Mouse (Mus musculus): ENCODE data around the gene Etv6.

Etv6 gene

GRCm38 (mm10) chr6:134045092-134045868 lies 9.8 kb downstream of the Etv6 start:
- DNase-seq, result no peak

GRCm38 (mm10) chr6:134046136-134046535 lies 10.6 kb downstream of the Etv6 start:
- DNase-seq, result no peak

- DNase-seq, result no peak
These were observed 11.7 kb downstream of the Etv6 start for GRCm38 (mm10) chr6:134047249-134047648.

GRCm38 (mm10) chr6:134047974-134048373 lies 12.5 kb downstream of the Etv6 start:
- no peak for DNase-seq

- no peak for DNase-seq
These were observed 13.5 kb downstream of the Etv6 start for GRCm38 (mm10) chr6:134048965-134049364.

GRCm38 (mm10) chr6:134050466-134050865 lies 15.0 kb downstream of the Etv6 start:
- DNase-seq, result no peak

GRCm38 (mm10) chr6:134051950-134052349 lies 16.4 kb downstream of the Etv6 start:
- no peak for DNase-seq

GRCm38 (mm10) chr6:134053146-134053545 lies 17.6 kb downstream of the Etv6 start:
- no peak for DNase-seq

- DNase-seq, result no peak
These were observed 18.1 kb downstream of the Etv6 start for GRCm38 (mm10) chr6:134053566-134053965.

GRCm38 (mm10) chr6:134055588-134055987 lies 20.1 kb downstream of the Etv6 start:
- DNase-seq, result no peak

- DNase-seq, result no peak
These were observed 23.0 kb downstream of the Etv6 start for GRCm38 (mm10) chr6:134058451-134058850.

- no peak for DNase-seq
These were observed 23.5 kb downstream of the Etv6 start for GRCm38 (mm10) chr6:134058886-134059551.

- DNase-seq, result no peak
These were observed 24.0 kb downstream of the Etv6 start for GRCm38 (mm10) chr6:134059552-134059891.

- DNase-seq, result no peak
These were observed 24.5 kb downstream of the Etv6 start for GRCm38 (mm10) chr6:134060036-134060435.

GRCm38 (mm10) chr6:134060811-134061210 lies 25.3 kb downstream of the Etv6 start:
- DNase-seq, result no peak

GRCm38 (mm10) chr6:134065018-134065725 lies 29.7 kb downstream of the Etv6 start:
- DNase-seq, result peak; percentile 56 to 58

- no peak for DNase-seq
These were observed 30.6 kb downstream of the Etv6 start for GRCm38 (mm10) chr6:134066112-134066511.

- DNase-seq, result no peak
These were observed 31.5 kb downstream of the Etv6 start for GRCm38 (mm10) chr6:134066996-134067395.

- no peak for DNase-seq
These were observed 32.0 kb downstream of the Etv6 start for GRCm38 (mm10) chr6:134067536-134067935.

- DNase-seq, result no peak
These were observed 36.9 kb downstream of the Etv6 start for GRCm38 (mm10) chr6:134072439-134072838.

- DNase-seq, result no peak
These were observed 37.4 kb downstream of the Etv6 start for GRCm38 (mm10) chr6:134072906-134073305.

GRCm38 (mm10) chr6:134074353-134074752 lies 38.9 kb downstream of the Etv6 start:
- no peak for DNase-seq

- no peak for DNase-seq
These were observed 39.5 kb downstream of the Etv6 start for GRCm38 (mm10) chr6:134075031-134075430.

- DNase-seq, result no peak
These were observed 42.5 kb downstream of the Etv6 start for GRCm38 (mm10) chr6:134078016-134078415.

Data from lung, adult 18-20 months (tissue).